Mouse (Mus musculus) cerebellum, adult 11-12 months (tissue): ENCODE results near the gene Slc29a1.

ENCODE experiments used
- DNase-seq: peaks from one replicate; pipeline ENCODE4 v3.0.0; 2022

The Slc29a1 gene

DNA sequence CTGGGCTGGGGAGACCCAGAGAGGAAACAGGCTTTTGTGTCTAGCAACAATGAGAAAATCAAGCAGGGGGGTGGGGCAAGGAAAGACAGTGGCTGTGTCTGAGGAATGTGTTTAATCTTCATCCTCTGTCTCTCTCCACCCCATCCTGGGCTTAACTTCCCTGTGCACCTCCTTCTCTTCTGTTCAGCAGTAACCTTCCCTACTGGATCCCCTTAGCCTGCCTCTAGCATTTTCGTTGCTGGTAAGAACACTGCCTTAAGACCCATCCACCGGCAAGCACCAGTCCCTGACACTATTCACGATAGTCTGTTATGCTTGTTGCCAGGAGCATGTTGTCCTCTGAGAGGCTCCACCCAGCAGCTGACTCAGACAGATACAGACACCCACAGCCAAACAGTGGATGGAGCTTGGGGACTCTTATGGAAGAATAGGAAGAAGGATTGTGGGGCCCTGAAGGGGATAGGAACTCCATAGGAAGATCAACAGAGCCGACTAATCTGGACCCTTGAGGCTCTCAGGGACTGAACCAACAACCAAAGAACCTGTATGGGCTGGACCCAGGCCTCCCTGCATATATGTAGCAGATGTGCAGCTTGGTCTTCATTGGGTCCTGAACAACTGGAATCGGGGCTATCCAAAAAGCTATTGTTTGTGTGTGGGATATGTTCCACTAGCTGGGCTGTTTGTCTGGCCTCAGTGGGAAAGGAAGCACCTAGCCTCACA, 10.9 kb upstream of the Slc29a1 start:
- DNase-seq, result no peak

GRCm38 (mm10) chr17:45608396-45608795, 9.0 kb upstream of the Slc29a1 start:
- no peak for DNase-seq

DNA sequence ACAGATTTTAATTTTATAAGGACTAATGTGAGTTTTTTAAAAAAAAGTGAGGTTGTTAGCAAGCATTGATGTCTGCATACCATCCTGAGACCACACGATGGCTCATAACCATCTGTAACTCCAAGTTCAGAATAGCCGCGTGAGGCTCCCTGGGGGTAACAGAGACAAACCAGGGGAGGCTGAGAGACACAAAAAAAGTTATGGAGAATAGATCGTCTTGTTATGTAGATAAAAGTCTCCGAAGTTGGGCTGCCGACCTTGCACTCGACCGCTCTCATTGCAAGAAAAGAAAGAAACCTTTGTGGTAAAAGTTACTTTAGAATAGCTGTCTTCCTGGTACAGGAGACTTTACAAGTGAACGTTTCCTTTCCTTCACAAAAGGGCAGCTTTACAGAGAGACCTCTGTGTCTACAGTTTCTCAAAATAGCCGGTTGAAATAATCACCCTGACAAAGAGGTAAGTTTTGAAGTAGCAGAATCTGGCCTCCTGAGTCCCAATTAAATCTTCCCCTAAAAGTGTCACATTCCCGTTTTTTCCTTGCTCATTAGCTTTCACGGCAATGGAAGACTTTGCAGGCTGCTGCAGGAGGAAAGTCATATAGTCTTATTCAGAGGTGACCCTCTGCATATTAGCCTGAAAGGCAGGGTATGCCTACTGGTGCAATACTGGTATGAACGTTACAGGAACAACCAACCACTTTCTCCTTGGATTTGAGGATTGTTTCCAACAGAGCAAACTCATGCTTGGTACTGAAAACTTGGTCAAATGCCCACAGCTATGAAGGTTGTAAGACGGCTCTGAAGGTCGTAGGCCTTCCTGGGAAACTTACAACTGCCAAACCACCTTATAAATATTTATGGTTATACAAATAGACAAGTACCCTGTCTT, 7.8 kb upstream of the Slc29a1 start:
- DNase-seq, result no peak

DNA sequence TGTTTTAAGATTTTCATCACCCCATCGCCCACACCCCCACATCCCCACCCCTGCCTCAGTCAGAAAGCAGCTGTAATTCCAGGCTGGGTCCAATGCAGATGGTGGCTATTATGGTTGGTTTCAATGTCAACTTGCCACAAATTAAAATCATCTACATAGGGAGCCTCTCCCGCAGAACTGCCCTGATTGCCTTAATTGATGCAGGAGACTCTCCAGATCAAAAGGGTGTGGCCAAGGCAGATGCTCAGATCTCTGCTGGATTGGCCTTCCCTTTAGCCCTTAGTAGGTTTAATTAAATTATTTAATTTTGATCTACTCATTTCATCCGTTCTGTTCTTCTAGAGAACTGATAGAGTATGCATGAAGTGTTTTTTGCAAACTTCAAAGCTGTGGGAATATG, 3.6 kb upstream of the Slc29a1 start:
- no peak for DNase-seq

DNA sequence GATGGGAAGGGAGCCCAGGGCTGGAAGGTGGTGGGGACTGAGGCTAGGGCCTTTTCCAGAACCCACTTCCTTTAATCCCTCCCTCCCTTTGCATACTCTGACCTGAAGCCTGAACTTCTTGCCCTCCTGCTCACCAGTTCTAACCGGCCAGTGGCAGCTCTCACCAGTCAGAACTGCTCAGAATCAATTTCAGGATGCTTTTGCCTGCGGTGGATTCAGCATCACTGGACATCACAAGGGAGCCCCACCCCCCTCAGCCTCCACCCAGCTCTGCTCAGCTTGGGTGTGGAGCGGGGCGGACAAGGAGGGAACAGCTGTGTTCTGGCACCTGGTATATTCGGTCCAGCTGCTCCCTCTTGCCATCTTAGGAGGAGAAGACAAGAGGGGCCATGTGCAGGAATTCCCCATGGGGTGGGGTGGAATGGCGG, 2.5 kb upstream of the Slc29a1 start, which contains the start of gene Mymx:
TSS of gene Mymx (minus strand) at position 226 of the 428 bp plus-strand sequence.
- no peak for DNase-seq

- no peak for DNase-seq
Measured at GRCm38 (mm10) chr17:45601325-45601724, 1.9 kb upstream of the Slc29a1 start.

- DNase-seq, result no peak
Measured at GRCm38 (mm10) chr17:45600267-45600666, 861 bp upstream of the Slc29a1 start.

DNA sequence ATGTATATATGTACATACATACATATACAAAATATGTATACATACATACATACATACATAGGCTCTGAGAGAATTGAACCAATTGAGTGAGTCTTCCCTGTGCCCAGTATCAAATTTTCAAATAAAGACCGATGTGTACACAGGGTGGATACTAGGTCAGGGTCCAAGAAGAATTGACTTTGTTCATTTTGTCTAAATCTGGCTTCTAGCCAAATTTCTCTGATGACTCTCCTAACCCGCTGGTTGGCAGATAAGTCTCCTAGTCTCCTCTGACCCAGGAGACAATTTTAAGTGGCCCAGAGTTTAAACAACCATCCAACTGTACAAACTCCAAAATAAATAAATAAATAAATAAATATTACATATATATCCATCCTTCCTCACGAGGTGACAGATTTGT, 515 bp downstream of the Slc29a1 start:
- DNase-seq, result no peak

DNA sequence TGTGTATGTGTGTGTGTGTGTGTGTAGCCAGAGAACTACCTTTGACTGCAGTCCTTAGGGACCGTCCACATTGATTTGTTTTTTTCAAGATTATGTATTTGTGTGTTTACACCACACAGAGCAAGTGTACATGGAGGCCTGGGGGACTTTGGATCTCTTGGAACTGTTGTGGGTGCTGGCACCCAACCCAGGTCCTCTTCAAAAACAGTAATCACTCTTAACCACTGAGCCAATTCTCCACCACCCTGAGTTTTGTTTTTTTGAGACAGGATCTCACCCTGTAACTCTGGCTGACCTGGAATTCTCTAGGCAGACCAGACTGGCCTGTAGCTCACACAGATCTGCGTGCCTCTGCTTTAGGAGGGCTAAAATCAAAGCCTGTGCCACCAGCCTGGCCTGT, 1.0 kb downstream of the Slc29a1 start:
- DNase-seq, result peak; percentile 19

DNA sequence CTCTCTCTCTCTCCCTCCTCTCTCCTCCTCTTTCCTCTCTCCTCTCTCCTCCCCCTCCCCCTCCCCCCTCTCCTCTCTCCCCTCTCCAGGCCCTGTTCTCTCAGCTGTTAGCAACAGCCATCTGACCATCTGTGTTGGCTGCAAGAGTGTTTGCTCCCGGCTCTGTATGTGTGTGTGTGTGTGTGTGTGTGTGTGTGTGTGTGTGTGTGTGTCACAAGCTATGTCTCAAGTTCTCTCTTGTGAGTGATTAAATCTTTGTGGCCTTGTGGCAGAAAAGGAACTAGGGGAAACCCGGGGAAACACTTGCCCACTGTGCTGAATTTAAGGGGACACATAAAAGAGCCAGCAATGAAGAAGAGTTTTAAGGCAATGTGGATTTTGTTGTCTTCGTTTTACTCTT, 1.6 kb downstream of the Slc29a1 start:
- DNase-seq, result peak; percentile 46

GRCm38 (mm10) chr17:45596631-45597396, 2.6 kb downstream of the Slc29a1 start:
- peak; percentile 83 for DNase-seq

DNA sequence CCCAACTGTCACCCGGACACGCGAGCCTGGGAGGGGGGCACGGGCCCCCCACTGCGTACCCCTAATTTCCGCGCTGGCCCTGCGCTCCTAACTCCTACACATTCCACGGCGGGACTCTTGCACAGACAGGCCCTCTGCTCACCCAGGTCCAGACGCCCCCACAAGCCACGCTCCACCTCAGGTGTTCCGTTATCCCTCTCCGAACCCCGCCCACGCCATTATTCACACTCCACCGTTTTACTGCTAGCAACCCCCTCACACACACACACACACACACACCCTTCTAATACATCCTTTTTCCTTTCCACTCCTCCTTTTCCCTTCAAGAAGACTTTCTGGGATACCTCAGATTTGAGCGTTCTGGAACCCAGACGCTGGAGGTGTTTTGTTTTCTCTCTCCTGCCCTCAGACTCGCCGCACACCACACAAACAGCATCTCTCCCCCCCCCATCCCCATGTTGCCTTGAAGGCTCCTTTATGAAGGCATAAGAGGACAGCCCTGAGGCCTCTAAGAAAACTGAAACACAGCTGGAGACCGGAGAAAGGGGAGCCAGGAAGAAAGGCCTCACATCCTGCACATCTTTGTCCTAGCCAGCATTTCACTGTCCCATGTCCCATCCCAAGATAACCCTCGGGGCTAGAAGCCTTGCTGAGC, 3.5 kb downstream of the Slc29a1 start:
- peak; percentile 27 for DNase-seq

DNA sequence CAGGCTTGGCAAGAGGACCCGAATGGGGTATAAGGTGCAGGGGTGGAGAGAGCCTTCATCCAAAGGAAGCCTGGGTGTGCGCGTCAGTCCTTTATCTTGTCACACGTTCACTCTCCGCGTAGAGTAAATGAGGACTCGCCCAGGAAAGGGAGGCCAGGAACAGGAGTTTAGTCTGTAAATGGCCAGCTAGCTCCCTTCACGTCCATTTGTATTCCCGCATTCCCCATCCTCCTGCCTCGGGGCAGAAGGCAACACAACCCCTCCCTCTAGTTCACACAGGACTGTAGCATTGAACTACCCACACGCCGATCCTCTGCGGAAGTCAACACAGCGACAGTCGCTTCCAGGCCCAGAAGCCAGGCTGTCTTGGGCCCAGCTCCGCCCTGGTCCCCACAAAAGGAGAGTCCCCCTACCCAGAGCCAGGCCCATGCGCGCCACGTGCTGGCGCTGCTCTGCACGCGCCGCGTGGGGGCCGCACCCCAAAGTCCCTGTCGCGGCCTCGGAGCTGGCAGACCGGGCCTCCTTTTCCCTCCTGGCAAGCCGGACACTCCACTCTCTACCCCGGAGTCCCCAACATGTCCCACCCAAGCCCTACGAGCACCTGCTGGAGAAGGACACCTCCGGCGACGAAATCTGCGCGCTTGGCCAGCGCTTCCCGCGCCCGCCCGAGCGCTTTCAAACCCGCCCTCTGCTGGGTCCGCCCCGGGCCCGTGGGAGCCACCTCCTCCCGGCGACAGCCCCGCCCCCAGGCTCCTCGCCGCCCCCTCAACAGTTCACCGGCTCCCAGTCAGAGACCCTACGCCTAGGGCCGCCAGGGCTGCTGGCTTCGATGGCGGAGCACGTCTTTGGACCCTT, 4.3 kb downstream of the Slc29a1 start:
- DNase-seq, result peak; percentile 83

DNA sequence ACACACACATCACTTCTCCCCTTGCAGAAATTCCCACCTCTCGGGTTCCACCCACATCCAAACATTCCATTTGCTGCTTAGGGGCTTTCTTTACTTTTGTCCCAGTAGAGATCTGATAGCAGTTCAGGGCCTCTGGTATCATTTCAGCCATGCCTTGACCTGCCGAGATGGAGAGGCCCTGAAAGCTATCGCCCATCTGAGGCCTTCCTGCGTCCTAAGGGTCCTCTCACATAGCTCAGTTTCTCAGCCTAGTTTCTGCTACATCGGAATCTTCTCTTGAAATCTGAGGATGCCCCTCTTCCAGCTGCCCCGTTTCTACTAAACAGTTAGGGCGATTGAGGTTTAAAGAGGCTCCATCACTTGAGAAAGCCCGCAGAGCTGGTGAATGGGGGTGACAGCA, 5.2 kb downstream of the Slc29a1 start:
- peak; percentile 15 for DNase-seq

GRCm38 (mm10) chr17:45593479-45593878, 5.9 kb downstream of the Slc29a1 start:
- peak; percentile 59 for DNase-seq

DNA sequence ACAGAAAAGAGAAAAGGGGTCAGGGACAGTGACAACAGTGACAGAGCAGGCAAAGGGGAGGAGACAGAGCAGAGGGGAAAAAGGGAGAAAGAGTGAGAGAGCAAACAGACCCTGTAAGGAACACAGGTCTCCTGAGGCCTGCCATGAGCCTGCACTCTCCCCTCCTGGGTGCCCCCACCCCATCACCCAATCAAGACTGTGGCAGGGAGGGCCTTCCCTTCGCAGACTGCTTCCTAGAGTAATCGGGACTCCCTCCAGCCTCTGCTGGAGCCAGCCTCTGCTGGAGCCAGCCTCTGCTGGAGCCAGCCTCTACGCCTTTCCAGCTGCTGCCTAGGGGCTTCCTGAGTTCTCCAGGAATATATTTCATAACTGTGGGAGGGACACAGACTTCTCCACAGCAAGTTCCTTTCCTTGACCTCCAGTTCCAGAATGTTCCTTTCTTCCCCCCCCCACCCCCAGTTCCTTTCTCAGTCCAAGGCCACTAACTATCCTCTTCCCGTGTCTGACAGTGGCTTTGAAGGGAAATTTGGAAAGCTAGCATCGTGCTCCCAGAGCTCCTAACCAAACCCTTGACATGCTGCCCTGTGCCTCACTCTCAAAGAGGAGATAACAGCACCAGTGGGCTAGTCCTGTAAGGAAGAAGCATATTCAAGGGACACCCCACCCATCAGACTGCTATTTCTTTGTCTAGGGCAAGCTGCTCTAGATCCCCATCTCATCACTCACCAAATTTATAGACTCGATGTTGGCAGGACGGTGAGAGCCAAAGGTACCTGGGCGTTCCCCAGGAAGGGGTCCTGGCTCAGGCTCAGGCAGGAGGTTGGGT, 6.6 kb downstream of the Slc29a1 start:
- peak; percentile 56 for DNase-seq

- DNase-seq, result peak; percentile 71
Measured at GRCm38 (mm10) chr17:45591701-45592605, 7.5 kb downstream of the Slc29a1 start.

- DNase-seq, result peak; percentile 29
Measured at GRCm38 (mm10) chr17:45590410-45590809, 9.0 kb downstream of the Slc29a1 start.

DNA sequence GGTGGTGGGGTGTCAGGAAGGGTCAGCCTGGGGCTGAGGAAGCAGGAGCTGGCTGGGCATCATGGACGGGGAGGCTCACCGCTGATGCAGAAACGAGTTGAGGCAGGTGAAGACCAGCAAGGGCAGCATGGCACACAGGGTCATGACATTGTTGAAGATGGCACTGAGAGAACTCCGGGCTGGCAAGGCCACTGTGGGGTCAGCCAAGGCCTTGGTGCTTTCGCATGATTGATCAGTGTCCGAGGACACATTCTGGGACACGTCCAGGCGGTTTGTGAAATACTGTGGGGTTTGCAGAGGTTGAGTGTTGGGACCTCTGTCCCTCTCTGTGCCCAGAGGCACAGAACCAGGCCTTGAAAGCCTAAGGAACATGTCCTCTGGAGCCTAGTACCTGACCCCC, 9.6 kb downstream of the Slc29a1 start:
- peak; percentile 35 for DNase-seq

- peak; percentile 68 for DNase-seq
Measured at GRCm38 (mm10) chr17:45589236-45589635, 10.2 kb downstream of the Slc29a1 start.
